In genomic region chr3:51544442-51545128, GRCm38 (mm10) we compare ENCODE assay signal across 19 mouse cellular contexts. TPM values are rescaled to one million over a fixed set of nuclear protein-coding genes. Genes with fewer than 3 reads are reported as not detected.
A peak's percentile ranks its signal among the peaks of the same experiment; 100 is the strongest.
DNase-seq lines count a peak whose midpoint lies in the region; ATAC-seq lines count a peak whose summit lies in the region.
"Had no signal": no experiment of that assay in that cellular context is flagged by ENCODE, and none has a peak within 500 bp of the region (broad histone marks: within the 10 kb centered on the region; RNA-seq: fewer than 3 reads in every experiment).

No protein-coding gene starts in this region.

- ATAC-seq in embryonic facial prominence, embryonic 11.5 days (replicated peaks; ENCODE audit: insufficient number of reproducible peaks, low FRiP score, low TSS enrichment, low read depth) = 0 out of 2 replicates have a peak, but pooled peaks have one; percentile 64
- ATAC-seq in hindbrain, embryonic 14.5 days (ENCODE audit: low FRiP score) = peak; percentile 37; the same call in 1 of the 2 replicates
- 0 out of 2 replicates have a peak, but pooled peaks have one; percentile 19 for ATAC-seq in midbrain, embryonic 16.5 days
- no peak for ATAC-seq in erythroblast, adult 5-6 weeks (replicated peaks; ENCODE audit: low FRiP score, poor library complexity, severe bottlenecking)
- ATAC-seq: lung, postnatal 0 days had no signal

- no peak overlapping the region for H3K4me3 ChIP-seq in embryonic facial prominence, embryonic 11.5 days (ENCODE audit: low read depth, low read length)
- H3K4me3 ChIP-seq in embryonic facial prominence, embryonic 10.5 days = no peak overlapping the region
- no peak overlapping the region for H3K4me3 ChIP-seq in hindbrain, embryonic 14.5 days (replicated peaks; ENCODE audit: low read length)
- H3K4me3 ChIP-seq in midbrain, embryonic 16.5 days (ENCODE audit: low read depth, low read length) = no peak overlapping the region
- H3K4me3 ChIP-seq: embryonic facial prominence, embryonic 12.5 days; heart, embryonic 13.5 days; liver, embryonic 15.5 days had no signal

- peaks cover 3% of the 10 kb centered on the region for H3K36me3 ChIP-seq in embryonic facial prominence, embryonic 11.5 days (replicated peaks; ENCODE audit: control insufficient read depth, insufficient read depth, low read depth, low read length)
- H3K36me3 ChIP-seq in embryonic facial prominence, embryonic 10.5 days (replicated peaks) = peaks cover 81% of the 10 kb centered on the region
- H3K36me3 ChIP-seq in hindbrain, embryonic 14.5 days (replicated peaks; ENCODE audit: control insufficient read depth, insufficient read depth) = peaks cover 52% of the 10 kb centered on the region
- peaks cover 20% of the 10 kb centered on the region for H3K36me3 ChIP-seq in midbrain, embryonic 16.5 days (ENCODE audit: control insufficient read depth, insufficient read depth, low read length)

- no peaks in the 10 kb centered on the region for H3K9me3 ChIP-seq in embryonic facial prominence, embryonic 11.5 days (replicated peaks; ENCODE audit: control insufficient read depth, low read length)
- no peaks in the 10 kb centered on the region for H3K9me3 ChIP-seq in embryonic facial prominence, embryonic 10.5 days
- H3K9me3 ChIP-seq in hindbrain, embryonic 14.5 days (ENCODE audit: control insufficient read depth, low read length) = no peaks in the 10 kb centered on the region
- H3K9me3 ChIP-seq in midbrain, embryonic 16.5 days (replicated peaks; ENCODE audit: control insufficient read depth, low read length, poor library complexity, severe bottlenecking) = no peaks in the 10 kb centered on the region
- H3K9me3 ChIP-seq: embryonic facial prominence, embryonic 12.5 days; heart, embryonic 13.5 days; liver, embryonic 15.5 days had no signal

- H3K4me2 ChIP-seq in embryonic facial prominence, embryonic 11.5 days (ENCODE audit: low read depth, low read length) = no peak overlapping the region
- H3K4me2 ChIP-seq in hindbrain, embryonic 14.5 days (replicated peaks) = no peak overlapping the region; the same call in 1 of the 2 replicates
- no peak overlapping the region for H3K4me2 ChIP-seq in midbrain, embryonic 16.5 days (ENCODE audit: low read length)
- H3K4me2 ChIP-seq: embryonic facial prominence, embryonic 12.5 days; heart, embryonic 13.5 days; liver, embryonic 15.5 days had no signal

- DNase-seq in embryonic facial prominence, embryonic 11.5 days (ENCODE audit: low spot score) = no peak
- DNase-seq in embryonic facial prominence, embryonic 10.5 days (ENCODE audit: low spot score) = no peak
- DNase-seq in Muller cell, postnatal 12 days (ENCODE audit: inconsistent ontology term) = peak; percentile 78
- DNase-seq in hindbrain, embryonic 14.5 days (ENCODE audit: low spot score) = peak; percentile 47
- DNase-seq in urinary bladder, postnatal 4 days (ENCODE audit: low spot score in 2 of 2) = no peak
- DNase-seq in cerebellum, adult 18-20 months = no peak
- DNase-seq: adrenal gland, postnatal 10 days; cerebellum, adult 11-12 months; cerebellum, postnatal 36 days; heart, postnatal 4 days; kidney, adult 18-20 months; kidney, postnatal 36 days; thymus, postnatal 4 days had no signal

- H3K4me1 ChIP-seq in embryonic facial prominence, embryonic 11.5 days (ENCODE audit: control insufficient read depth, insufficient read depth, low read length) = no peaks in the 10 kb centered on the region
- H3K4me1 ChIP-seq in embryonic facial prominence, embryonic 10.5 days = peaks cover 5% of the 10 kb centered on the region
- H3K4me1 ChIP-seq in hindbrain, embryonic 14.5 days (replicated peaks; ENCODE audit: control insufficient read depth, insufficient read depth, low read length) = 0 out of 2 replicates have a peak, but pooled peaks cover 3% of the 10 kb centered on the region
- no peaks in the 10 kb centered on the region for H3K4me1 ChIP-seq in midbrain, embryonic 16.5 days (ENCODE audit: control insufficient read depth, insufficient read depth, low read length)
- H3K4me1 ChIP-seq: embryonic facial prominence, embryonic 12.5 days had no signal

- no peak overlapping the region for H3K9ac ChIP-seq in embryonic facial prominence, embryonic 11.5 days (replicated peaks; ENCODE audit: low read length)
- H3K9ac ChIP-seq in hindbrain, embryonic 14.5 days = no peak overlapping the region
- H3K9ac ChIP-seq in midbrain, embryonic 16.5 days (ENCODE audit: low read depth, low read length) = no peak overlapping the region
- H3K9ac ChIP-seq: embryonic facial prominence, embryonic 12.5 days; heart, embryonic 13.5 days; liver, embryonic 15.5 days had no signal

- no peaks in the 10 kb centered on the region for H3K27me3 ChIP-seq in embryonic facial prominence, embryonic 11.5 days (ENCODE audit: control insufficient read depth, insufficient read depth, low read length)
- no peaks in the 10 kb centered on the region for H3K27me3 ChIP-seq in embryonic facial prominence, embryonic 10.5 days (replicated peaks; ENCODE audit: low read depth, poor library complexity, severe bottlenecking)
- no peaks in the 10 kb centered on the region for H3K27me3 ChIP-seq in hindbrain, embryonic 14.5 days (ENCODE audit: control insufficient read depth, insufficient read depth, low read length)
- no peaks in the 10 kb centered on the region for H3K27me3 ChIP-seq in midbrain, embryonic 16.5 days (ENCODE audit: control insufficient read depth, insufficient read depth, low read depth, low read length)
- H3K27me3 ChIP-seq: embryonic facial prominence, embryonic 12.5 days; heart, embryonic 13.5 days; liver, embryonic 15.5 days had no signal

- H3K27ac ChIP-seq in embryonic facial prominence, embryonic 11.5 days (replicated peaks; ENCODE audit: low read depth, low read length) = no peak overlapping the region
- H3K27ac ChIP-seq in embryonic facial prominence, embryonic 10.5 days (replicated peaks) = no peak overlapping the region
- H3K27ac ChIP-seq in hindbrain, embryonic 14.5 days = peak overlapping the region; percentile 51; the same call in 1 of the 2 replicates
- no peak overlapping the region for H3K27ac ChIP-seq in midbrain, embryonic 16.5 days (ENCODE audit: low read length)
- H3K27ac ChIP-seq: embryonic facial prominence, embryonic 12.5 days; heart, embryonic 13.5 days; liver, embryonic 15.5 days had no signal

- 85% methylated on average over 19 of the region's 19 CpGs for WGBS in embryonic facial prominence, embryonic 11.5 days
- 91% methylated on average over 19 of the region's 19 CpGs for WGBS in embryonic facial prominence, embryonic 10.5 days
- WGBS in hindbrain, embryonic 14.5 days = 49% methylated on average over 19 of the region's 19 CpGs
- WGBS in midbrain, embryonic 16.5 days = 61% methylated on average over 19 of the region's 19 CpGs

RNA-seq across cellular contexts. Expression of gene Setd7, which starts 16.1 kb away (rescaled TPM):
- 4.9 and 5.0 TPM in 2 replicates for polyA plus RNA-seq in embryonic facial prominence, embryonic 11.5 days (2014; fragmentation: Nextera tagmentation; extraction: Ambion mirVana)
- polyA plus RNA-seq in embryonic facial prominence, embryonic 10.5 days (2016; fragmentation: Nextera tagmentation; extraction: Ambion mirVana) = 4.2 and 5.1 TPM in 2 replicates
- polyA plus RNA-seq in hindbrain, embryonic 14.5 days (2014; fragmentation: Nextera tagmentation; extraction: Ambion mirVana) = 2.7 and 2.9 TPM in 2 replicates
- polyA plus RNA-seq in midbrain, embryonic 16.5 days (2015; fragmentation: Nextera tagmentation; extraction: Ambion mirVana) = 2.6 and 2.7 TPM in 2 replicates
- total RNA-seq in erythroblast, adult 5-6 weeks (2015; ENCODE audit: low replicate concordance) = 7.5 and 9.8 TPM in 2 replicates
- 4.3 and 7.7 TPM in 2 replicates for total RNA-seq in erythroblast, adult 5-6 weeks (2017; ENCODE audit: low replicate concordance)

Comparison
In these comparisons a context has a peak if more than half of its experiments do, and no peak if none do; other contexts are left out.
1. DNase-seq: peak in Muller cell, postnatal 12 days (single experiment) and hindbrain, embryonic 14.5 days (single experiment); none in embryonic facial prominence, embryonic 11.5 days (single experiment), embryonic facial prominence, embryonic 10.5 days (single experiment), urinary bladder, postnatal 4 days (0 of 2) and cerebellum, adult 18-20 months (0 of 2).